Mouse (Mus musculus): Measurements from ENCODE around the gene Rnf166.

Gene Rnf166

DNA sequence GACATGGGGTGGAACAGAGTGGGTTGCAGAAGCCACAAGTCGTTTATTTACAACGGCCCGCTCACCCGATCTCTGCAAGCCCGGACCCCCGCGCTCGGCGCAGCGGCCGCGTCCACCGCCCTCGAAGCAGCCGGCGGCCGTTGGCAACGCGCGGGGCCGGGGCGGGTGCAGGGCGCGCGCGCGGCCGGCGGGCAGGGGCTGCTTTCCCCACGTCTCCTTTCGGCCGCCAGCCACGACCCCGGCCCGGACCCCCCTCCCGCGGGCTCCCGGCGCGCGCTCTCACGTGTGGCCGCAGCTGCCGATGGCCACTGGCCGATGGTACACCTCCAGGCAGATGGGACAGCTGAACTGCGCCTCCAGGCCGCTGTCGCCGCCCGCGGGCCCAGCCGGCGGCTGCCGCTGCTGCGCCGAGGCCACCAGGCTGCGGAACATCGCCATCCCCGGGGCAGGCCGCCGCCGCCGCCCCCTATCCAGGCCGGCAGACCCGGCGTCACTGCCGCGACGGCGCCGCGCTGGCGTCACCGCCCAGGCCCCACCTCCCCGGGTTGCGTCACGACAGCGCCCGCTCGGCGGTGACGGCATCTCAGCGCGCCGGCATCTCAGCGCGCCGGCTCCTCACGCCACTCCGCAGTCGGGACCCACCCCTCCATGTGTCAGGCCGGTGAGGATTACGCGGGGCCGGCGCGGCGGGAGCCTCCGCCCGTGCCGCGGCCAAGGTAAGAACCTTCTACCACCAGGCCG lies at the start of gene Rnf166, which contains the start of gene Ctu2:
TSS of gene Rnf166 (minus strand) at position 485 of the 741 bp plus-strand sequence.
TSS of gene Ctu2 (plus strand) at position 564 of the 741 bp plus-strand sequence.
- peak; percentile 91 for DNase-seq (ENCODE audit: low spot score)

DNA sequence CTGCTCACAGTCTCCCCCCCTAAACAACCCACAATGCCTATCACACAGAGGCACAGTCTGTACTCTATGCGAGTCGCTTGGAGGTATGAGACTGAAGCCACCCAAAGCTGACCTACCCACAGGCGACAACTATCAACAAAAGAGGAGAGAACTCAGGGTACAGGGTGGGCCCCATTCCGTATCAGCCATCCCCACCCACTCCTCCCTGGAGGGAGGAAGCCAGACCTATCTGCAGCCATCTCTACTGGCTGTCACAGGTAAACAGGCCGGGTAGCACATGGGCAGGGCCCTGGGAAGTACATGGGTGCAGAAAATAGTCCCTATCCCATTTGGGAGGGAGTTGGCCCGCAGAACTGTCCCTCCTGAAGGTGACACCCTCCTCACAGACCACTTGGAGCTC lies 49.1 kb upstream of the Rnf166 start:
- no peak for DNase-seq (ENCODE audit: low spot score)

DNA sequence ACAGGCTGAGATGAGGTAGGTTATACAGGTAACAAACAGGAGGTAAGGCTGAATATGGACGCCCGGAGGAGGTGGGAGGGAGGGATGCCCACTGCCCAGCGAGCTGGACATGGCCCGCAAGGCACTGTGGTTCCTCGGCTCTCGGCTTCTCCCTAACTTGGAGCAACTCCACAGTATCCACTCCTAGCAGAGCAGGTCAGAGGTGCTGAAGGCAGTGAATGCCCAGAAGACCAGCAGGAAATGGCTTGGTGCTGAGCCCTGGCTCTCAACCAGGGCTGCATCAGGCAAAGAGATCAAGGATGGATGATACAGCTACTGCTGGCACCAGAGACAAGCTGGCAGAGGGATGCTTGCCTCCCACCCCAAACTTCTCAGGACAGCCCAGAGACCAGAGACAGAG lies 48.6 kb upstream of the Rnf166 start:
- DNase-seq (ENCODE audit: low spot score) = no peak

DNA sequence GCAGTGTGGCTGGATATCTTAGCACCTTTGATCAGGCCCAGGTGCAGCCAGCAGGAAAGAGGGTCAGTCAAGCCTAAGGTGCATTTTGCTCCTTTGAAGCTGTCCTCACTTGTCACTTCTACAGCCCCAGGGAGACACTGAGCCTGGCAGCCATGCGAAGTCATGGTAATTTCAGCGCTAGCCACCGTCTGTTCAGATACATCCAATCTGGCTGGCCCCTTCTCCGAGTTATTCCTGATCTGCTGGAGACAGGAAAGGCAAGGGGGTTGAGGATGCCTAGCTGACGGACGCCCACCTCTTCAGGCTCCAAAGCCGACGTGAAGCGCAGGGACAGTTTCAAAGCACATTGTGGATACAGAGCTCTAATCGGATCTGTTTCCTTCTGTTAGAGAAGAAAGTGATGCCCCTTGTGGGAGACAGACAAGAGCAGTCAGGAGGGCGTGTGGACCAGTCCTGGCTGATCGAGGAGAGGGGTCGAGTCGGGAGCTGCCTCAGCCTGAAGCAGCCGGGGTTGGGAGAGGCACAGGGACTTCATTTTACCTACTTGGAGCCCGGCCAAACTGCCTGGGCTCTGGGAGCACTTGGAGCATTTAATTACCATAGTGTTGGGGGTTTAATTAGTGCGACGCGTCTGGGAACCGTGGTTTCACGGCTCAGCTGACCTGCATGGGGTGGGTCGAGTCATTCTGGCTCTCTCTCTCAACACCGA lies 47.9 kb upstream of the Rnf166 start:
- DNase-seq (ENCODE audit: low spot score) = no peak

DNA sequence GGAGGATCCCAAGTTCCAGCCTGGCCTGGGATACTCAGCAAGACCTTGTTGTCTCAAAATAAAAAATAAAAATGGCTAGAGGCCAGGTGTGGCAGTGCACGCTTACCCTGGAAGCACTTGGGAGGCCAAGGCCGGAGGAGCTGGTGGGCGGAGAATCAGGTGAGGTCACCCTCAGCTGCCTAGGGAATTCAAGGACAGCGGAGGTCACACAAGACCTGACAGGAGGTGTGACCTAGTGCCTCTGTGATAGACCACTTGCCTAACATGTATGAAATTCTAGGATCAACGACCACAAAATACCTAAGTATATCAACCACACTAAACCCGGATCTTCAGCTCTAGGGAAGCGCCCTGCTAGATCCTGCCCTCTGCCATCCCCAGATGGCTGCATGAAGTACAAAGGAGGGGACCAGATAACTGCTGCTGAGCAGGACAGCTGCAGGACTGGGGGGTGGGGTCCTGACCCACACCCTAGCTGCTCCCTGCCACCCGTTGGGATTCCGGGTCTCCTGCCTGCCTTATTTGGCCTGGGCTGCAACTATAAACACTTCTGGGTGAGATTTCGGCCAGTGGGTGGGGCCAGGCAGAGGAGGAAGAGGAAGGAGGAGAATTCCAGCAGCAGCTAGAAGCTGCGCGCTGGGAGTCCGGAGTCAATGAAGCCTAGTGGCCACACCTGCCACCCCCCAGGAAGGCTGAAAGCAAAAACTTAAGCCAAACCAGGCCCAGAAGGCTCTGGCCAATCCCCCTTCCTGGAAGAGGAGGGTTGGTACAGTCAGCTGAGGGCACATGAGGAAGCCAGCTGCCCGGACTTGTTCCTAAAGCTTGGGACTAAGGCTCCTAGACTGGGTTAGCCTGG lies 47.2 kb upstream of the Rnf166 start:
- no peak for DNase-seq (ENCODE audit: low spot score)

DNA sequence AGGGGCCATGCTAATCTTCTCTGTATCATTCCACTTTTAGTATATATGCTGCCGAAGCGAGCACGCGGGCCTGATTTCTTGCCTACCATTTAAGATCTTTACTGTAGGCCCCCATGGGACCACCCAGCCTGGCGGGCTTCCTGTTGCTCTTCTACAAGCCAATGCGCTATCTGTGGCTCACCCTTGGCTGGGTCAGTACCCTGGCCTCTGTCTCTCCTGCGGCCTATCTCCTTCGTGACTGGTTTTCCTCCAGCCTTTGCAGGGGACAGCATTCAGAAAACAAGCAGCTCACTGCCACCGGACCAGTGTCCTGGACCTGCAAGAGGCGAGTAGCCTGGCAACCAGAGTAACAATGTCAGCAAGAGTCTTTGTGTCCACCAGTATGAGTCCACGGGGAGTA lies 44.7 kb upstream of the Rnf166 start:
- no peak for DNase-seq (ENCODE audit: low spot score)

DNA sequence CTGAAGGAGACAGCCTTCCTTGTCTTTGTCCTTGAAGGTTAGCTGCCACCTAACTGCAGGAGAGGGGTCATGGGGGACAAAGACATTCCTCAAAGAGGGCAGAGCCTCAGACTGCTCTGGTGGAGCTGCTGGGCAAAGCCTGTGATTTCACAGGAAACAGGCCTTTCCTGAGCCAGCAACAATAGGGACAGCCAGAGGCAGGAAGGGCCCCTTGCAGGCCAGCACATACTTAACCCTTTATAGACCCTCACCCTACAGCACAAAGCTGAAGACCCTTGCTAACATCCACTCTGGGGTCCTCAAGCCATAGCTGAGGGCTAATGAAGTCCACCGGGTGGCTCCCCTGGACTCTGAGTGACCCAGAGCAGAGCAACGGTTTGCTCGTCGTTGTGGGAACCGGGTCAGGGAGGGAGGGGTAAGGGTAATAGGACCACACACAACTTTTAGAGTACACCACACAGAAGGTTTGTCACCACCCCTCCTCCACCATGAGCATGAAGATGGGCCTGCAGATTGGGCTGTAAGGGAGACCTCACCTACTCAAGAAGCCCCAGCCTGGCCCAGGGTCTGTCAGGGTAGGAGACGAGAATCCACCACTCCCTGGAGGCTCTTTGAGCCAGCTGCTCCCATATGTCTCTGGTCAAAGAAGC lies 41.8 kb upstream of the Rnf166 start:
- DNase-seq (ENCODE audit: low spot score) = no peak

DNA sequence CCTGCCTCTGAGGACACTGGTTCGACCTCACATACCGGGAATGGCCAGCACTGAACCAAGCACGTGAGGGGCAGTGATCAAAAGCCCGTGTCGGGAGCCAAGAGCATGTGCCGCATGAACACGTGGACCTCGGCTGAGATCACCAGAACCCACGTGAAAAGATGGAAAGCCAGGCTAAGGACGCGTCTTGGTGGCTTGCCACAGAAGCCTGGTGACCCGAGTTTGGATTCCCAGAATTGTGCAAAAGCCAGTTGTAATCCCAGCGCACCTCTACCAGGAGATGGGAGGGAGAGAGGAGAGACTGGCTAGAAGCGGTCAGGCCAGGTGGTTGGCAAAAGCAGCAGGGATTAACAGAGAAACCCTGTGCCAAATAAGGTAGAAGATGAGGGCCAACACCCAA lies 39.8 kb upstream of the Rnf166 start:
- DNase-seq (ENCODE audit: low spot score) = no peak

DNA sequence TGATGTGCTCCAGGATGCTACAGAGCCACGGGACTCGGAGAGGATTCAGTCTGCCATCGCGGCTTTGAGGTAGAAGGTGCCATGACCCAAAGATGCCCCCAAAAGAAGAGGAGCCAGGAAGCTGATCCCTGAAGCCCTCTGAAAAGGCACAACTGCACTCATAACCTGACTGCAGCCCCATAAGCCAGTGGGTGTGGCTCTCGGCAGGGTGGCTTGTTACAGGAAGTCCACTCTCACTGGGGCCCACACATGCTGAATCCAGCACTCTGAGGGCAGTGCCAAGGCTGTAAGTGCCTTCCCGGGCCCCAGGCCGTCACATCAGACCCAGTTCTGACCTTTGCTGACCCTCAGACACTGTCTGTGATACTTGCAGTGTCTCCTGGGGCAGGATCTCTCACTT lies 36.5 kb upstream of the Rnf166 start:
- no peak for DNase-seq (ENCODE audit: low spot score)

DNA sequence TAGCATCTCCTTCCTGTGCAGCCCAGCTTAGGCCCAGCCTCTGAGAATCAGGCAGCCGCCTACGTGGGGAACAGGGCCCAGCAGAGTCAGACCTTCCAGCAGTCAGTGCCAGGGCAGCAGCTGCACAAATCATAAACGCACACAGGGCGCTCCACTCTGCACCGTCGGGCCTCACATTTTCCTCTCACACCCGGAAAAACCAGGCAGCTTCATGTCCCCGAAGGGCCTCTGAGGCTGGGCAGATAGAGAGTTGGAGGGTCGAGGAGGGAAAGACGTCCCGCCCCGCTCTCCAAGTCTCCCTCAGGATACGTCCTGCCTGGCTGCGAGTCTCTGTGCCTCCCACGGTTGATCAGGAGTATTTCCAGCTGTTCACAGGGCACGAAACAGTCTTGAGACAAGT lies 35.7 kb upstream of the Rnf166 start:
- DNase-seq (ENCODE audit: low spot score) = peak; percentile 27

DNA sequence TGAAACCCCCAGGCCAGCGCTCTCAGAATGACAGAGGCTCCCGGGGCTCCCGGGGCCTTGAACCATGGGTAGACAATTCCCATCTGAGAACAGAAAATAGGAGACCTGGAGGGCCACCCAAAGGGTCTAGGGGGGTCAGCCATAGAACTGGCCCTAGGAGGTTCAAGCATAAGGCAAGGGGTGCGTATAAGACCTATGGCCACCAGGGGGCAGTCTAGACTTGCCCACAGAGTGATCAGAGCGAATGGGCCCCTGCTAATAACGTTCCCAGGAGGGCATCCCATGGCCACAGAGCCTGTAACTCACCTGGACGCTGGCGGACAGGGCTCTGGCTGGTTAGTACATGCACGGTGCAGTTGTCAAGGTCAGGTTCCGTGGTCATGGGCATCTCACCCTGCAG lies 25.0 kb upstream of the Rnf166 start:
- DNase-seq (ENCODE audit: low spot score) = peak; percentile 65

DNA sequence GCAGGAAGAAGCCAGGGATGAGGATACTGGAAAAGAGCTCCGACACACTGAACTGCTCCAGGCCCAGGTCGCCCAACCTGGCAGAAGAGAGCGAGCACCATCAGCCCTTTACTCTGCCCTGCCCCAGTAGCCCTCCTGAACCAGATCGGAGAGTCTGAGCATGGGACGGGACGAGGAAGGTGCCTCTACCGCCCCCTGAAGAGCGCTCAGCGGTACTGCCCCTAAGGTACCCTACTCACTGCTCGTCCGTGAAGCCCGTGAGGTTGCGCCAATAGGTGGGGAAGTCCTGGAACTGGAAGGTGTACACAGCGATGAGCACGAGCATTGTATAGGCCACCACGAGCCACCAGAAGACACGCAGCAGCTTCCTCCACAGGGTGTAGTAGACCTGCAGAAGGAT lies 22.0 kb upstream of the Rnf166 start:
- DNase-seq (ENCODE audit: low spot score) = no peak

DNA sequence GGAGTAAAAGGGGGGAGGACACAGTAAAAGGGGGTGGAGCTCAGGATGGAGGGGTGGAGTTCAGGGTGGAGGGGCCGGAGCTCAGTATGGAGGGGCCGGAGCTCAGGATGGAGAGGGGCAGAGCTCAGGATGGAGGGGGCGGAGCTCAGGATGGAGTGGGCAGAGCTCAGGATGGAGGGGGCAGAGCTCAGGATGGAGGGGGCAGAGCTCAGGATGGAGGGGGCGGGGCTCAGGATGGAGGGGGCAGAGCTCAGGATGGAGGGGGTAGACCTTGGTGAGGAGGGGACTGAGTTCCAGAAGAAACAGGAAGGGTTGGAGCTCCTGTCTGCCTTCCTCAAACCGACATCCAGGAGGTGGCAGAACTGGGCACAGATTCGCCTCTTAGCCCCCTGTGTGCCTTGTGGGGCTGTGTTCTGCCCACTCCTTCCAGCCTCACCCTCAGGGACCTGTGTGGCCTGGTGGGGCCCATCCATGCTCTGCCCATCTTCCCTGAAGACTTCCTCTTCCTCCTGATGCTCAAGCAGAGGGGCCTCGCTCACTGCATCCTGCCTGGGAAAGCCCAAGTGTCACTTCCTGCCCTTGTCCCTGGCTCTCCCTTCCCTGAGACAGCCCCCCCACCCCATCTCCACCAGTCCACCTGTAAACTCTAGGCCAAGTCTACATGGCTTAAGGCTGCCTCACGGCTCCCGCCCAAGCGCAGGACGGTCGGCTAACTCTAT lies 21.3 kb upstream of the Rnf166 start:
- DNase-seq (ENCODE audit: low spot score) = no peak

DNA sequence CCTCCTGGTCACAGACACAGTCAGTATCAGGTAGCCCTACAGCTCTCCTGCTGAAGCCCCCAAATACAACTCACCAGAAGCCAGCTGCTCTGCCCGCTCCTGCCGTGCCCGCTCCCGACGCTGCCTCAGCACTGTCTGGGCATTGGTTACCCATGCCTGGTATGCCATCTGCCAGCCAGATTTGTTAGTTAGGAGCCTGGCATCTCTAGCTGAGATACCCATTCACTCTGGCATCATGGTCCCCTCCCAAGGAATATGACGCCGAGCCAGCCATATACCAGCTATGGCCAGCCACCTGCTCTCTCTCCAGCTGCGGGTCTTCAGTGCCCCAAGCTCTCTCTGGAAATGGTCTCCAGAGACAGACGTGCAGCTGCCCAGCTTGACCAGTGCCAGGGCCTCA lies 12.5 kb upstream of the Rnf166 start:
- DNase-seq (ENCODE audit: low spot score) = no peak

DNA sequence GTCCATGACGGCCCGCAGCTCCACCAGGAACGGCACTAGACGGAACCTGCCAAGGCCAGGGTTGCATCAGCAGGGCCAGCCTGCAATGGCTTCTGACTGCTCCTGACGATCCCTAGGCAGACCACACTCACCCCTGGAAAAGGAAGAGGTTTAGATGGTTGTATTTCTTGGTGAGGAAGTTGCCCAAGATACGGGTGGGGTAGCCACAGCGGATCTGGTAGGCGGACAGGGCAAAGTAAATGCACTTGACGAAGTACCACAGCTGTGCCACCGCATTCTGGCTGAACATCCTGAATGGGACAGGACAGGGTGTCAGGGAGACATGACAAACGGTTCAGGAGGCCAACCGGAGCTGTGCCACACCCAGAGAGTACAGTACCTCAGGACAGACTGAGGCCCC lies 9.0 kb upstream of the Rnf166 start:
- DNase-seq (ENCODE audit: low spot score) = no peak

DNA sequence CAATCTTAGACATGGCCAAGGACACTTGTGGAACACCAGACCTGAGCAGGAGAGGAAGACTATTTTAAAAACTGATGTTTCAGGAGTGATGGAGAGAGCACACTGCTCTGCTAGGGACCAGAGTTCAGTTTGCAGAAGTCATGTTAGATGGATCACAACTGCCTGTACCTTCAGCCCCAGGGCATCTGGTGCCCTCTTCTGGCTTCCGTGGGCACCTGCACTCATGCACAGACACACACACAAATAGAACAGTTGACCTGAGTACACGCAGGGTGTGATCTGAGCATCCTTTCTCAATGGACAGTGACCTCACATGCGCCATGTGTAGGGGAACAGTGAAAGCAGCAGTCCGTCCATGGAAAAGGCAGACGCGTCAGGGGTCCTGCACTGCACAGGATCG lies 8.0 kb upstream of the Rnf166 start:
- DNase-seq (ENCODE audit: low spot score) = no peak

DNA sequence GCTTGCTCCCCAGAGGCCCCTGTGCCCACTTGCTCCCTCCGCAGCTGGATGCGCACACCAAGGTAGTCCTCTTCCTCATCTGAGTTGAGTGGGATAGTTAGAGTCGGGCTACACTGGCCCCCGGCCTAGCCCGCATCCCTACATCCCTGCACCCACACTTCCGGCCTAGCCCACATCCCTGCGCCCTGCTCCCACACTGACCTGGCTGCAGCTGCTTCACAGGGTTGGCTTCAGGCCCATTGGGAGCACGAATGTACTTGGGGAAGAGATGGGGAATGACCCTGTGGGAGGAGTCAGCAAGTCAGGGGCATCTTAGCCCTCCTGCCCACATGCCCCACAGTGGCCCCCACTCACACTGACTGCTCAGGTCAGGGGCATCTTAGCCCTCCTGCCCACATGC lies 6.6 kb upstream of the Rnf166 start:
- DNase-seq (ENCODE audit: low spot score) = no peak

DNA sequence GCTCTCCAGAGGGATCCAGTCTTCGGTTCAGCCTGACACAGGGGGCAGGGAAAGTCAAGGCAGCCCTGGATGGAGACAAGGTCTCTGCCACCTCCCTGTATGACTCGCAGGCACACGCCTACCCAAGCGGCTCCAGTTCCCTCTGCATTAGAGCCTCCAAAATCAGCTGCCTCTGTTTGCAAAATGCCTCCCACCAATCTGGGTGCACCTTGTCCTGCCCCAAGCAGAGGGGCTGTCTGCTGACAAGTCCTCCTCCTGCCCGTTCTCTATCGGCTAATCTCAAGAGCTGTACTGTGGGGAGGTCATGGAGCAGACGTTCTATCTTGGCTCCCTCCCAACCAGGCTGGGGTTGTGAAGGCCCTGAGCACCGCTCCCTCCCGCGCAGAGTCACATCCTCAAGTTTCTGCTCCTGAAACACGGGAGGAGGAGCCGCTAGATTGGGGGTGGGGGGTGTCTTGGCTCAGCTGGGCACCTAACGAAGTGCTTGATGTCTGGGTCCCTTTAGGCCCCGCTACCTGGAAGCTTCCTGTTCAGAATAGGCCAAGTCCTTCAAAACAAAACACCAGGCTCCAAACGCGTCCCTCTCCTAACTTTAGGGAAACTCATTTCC lies 808 bp downstream of the Rnf166 start:
- no peak for DNase-seq (ENCODE audit: low spot score)

DNA sequence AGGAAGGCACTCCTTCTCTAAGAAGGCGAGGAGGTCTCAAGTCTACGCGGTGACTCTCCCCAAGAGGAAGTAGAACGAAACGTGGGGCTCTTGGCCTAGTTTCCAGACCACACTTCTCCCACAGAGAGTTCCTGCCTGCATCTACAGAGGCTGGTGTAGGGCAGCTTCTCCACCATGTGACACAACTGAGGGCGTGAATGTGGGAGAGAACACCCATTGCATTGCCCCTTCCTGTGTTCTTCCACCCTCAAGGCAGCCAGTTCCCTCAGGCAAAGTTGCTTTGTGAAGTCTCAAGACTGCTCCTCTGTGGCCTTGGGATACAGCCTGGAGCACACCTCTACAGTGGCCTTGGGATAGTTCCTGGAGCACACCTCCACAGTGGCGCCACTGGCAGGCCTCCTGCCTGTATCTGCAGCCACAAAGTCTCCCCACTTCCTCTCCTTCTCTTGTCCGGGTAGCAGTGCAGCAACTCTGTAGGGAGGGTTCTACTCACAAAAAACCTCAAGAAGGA lies 1.9 kb downstream of the Rnf166 start:
- DNase-seq (ENCODE audit: low spot score) = no peak

DNA sequence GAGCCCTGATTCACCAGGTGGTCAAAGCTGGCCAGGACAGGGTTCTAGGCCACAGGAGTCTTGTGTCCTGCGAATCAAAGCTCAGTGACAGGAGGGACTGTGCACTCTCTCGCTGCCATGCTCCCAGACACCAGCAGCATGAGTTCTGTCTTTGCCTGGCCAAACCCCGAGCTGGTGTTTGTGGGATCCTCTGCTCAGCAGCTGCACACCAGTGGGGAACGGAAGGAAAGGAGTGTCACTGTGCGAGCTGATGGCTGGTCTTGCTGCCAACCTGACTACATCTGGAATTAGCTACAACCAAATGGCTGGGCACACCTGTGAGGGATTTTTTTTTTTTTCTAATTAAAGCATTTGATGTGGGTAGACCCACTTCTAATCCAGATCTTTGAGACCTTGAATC lies 5.2 kb downstream of the Rnf166 start:
- no peak for DNase-seq (ENCODE audit: low spot score)

DNA sequence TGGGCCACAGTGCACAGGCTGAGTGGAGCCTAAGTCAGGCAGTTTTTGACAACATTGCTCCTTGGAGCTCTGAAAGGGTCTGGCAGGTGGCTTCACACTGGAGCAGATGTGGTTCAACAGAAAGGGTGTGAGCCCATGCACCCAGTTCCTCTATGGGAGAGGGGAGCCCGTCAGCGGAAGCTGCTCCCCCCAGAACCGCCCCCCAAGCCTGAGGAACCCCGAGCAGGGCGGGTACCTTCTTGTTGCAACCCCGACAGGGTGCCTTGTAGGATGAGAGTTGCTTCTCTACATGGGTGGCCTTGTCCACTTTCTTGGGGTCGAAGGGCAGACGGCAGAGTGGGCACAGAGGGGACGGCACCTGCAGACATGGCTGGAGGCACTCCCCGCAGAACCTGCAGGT lies 5.9 kb downstream of the Rnf166 start:
- DNase-seq (ENCODE audit: low spot score) = no peak
